ENCODE assay signal across 7 mouse cellular contexts in genomic region chr11:78497544-78498522, GRCm38 (mm10). TPM values are rescaled to one million over a fixed set of nuclear protein-coding genes. Genes with fewer than 3 reads are reported as not detected.
DNase-seq lines count a peak whose midpoint lies in the region; ATAC-seq lines count a peak whose summit lies in the region.

TSS of gene Sarm1 (minus strand) at chr11:78497754.

- H3K27me3 ChIP-seq in intestine, embryonic 15.5 days (replicated peaks), result peaks cover 23% of the 10 kb centered on the region
- peaks cover 70% of the 10 kb centered on the region for H3K27me3 ChIP-seq in midbrain, embryonic 10.5 days (ENCODE audit: low read depth, poor library complexity, severe bottlenecking)

- no peak within 1 kb of the TSS for H3K27ac ChIP-seq in intestine, embryonic 15.5 days
- H3K27ac ChIP-seq in midbrain, embryonic 10.5 days (replicated peaks), result peak within 1 kb of the TSS; percentile 80

- H3K9ac ChIP-seq in intestine, embryonic 15.5 days, result peak within 1 kb of the TSS; percentile 43

- ATAC-seq in intestine, embryonic 15.5 days, result peak; percentile 98

- no peaks in the 10 kb centered on the region for H3K9me3 ChIP-seq in intestine, embryonic 15.5 days
- H3K9me3 ChIP-seq in midbrain, embryonic 10.5 days (replicated peaks), result no peaks in the 10 kb centered on the region

- H3K4me1 ChIP-seq in intestine, embryonic 15.5 days (replicated peaks), result peaks cover 10% of the 10 kb centered on the region; the same call in 1 of the 2 replicates
- peaks cover 59% of the 10 kb centered on the region for H3K4me1 ChIP-seq in midbrain, embryonic 10.5 days

- intact Hi-C loops in left cerebral cortex, postnatal 25 days (cut with DNase I), result loop anchor here (1.0 kb wide), 1 partner anchor 14 kb away; the partner anchor contains the start of genes Poldip2 and Tmem199

- H3K36me3 ChIP-seq in intestine, embryonic 15.5 days, result no peaks in the 10 kb centered on the region
- H3K36me3 ChIP-seq in midbrain, embryonic 10.5 days, result no peaks in the 10 kb centered on the region

- DNase-seq in adrenal gland, adult 18-20 months (ENCODE audit: low spot score in 2 of 2), result peak; percentile 91 to 92
- peak; percentile 98 for DNase-seq in embryo, embryonic 11 days
- DNase-seq in gastrocnemius, postnatal 25 days, result peak; percentile 91
- DNase-seq in left cerebral cortex, postnatal 25 days (ENCODE audit: low spot score in 2 of 2), result peak; percentile 93 to 98
- peak; percentile 96 for DNase-seq in midbrain, embryonic 10.5 days (ENCODE audit: low spot score)
- peak; percentile 94 for DNase-seq in right cerebral cortex, postnatal 4 days

- peak within 1 kb of the TSS; percentile 50 for H3K4me3 ChIP-seq in intestine, embryonic 15.5 days (replicated peaks)
- H3K4me3 ChIP-seq in midbrain, embryonic 10.5 days, result peak within 1 kb of the TSS; percentile 73

- 3% methylated on average over 36 of the region's 36 CpGs for WGBS in intestine, embryonic 15.5 days
- 4% methylated on average over 36 of the region's 36 CpGs for WGBS in midbrain, embryonic 10.5 days

- H3K4me2 ChIP-seq in intestine, embryonic 15.5 days (replicated peaks), result peak within 1 kb of the TSS; percentile 98

RNA-seq across cellular contexts. Expression of gene Sarm1, which starts in this region (rescaled TPM):
- 1 to 10 TPM; 5.3 to 6.4 TPM for total RNA-seq in adrenal gland, adult 18-20 months (2021)
- total RNA-seq in gastrocnemius, postnatal 25 days (2021), result under 1 TPM; 0.67 to 1.00 TPM
- 2.1 and 2.7 TPM in 2 replicates for polyA plus RNA-seq in intestine, embryonic 15.5 days (2015; fragmentation: Nextera tagmentation; extraction: Ambion mirVana)
- 10 to 100 TPM; 34.3 to 36.5 TPM for total RNA-seq in left cerebral cortex, postnatal 25 days (2021)
- polyA plus RNA-seq in midbrain, embryonic 10.5 days (2016; fragmentation: Nextera tagmentation; extraction: Ambion mirVana), result 16.9 and 23.9 TPM in 2 replicates

Comparison
In these comparisons a context has a peak if more than half of its experiments do, and no peak if none do; other contexts are left out.
1. RNA of gene Sarm1 (total RNA-seq): 34.3 to 36.5 TPM in left cerebral cortex, postnatal 25 days; 5.3 to 6.4 TPM in adrenal gland, adult 18-20 months and 0.67 to 1.00 TPM in gastrocnemius, postnatal 25 days; every median in the first group is over 4 times any median in the second.
2. Peak in DNase-seq in gastrocnemius, postnatal 25 days; RNA of the gene not detected or under 1 TPM.
3. Peak in every context shown above with its lines, with median percentiles within 50 percentile points of each other: DNase-seq.